Mouse (Mus musculus): Measurements from ENCODE around the gene Sqstm1. TPM values are rescaled to one million over a fixed set of nuclear protein-coding genes. Genes with fewer than 3 reads are reported as not detected.

The Sqstm1 gene
- 100 to 1,000 TPM; 486 to 498 TPM for total RNA-seq (2021)
- long read RNA-seq, transcript Sqstm1-201 (8 exons, 2,673 nt): minor isoform, 41 of 286 reads
- long read RNA-seq, transcript Sqstm1-202 (8 exons, 2,037 nt): major isoform, 203 of 286 reads
- long read RNA-seq, partial matches to known transcripts: 29 of 286 reads
- long read RNA-seq, other reads (novel, unspliced or antisense): 13 of 286 reads

DNA sequence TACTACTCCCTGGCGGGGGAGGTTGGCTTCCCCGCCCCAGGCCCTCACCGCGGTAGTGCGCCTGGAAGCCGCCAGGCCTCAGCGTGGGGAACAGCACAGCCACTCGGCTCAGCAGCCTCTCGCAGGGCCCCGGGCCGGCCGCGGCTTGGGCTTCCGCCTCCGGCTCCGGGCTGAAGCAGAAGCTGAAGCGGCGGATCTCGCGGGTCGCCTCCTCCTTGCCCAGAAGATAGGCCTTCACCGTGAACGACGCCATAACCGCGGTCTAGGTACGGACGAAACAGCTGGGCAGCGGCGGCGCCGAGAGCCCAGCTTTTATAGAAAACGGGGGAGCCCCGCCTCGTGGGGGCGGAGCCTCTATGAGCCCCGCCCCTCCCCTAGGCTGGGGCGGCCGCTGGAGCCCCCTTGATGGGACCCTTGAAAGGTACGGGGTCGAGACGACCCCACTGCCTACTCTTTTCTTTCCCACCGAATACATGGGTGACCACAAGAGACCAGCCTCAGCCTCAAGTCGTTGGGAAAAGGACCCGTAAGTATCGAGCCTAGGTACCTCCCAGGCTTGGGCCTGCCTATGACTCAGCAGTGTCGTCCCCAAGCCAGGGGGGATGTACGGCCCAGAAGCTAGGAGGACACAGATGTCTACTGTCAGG lies at the start of gene Sqstm1, which contains the start of gene Mgat4b:
Sqstm1 (minus strand) TSS at position 323 of the 647 bp plus-strand sequence.
Mgat4b (plus strand) TSS at position 386 of the 647 bp plus-strand sequence.
- DNase-seq (ENCODE audit: low spot score in 2 of 2): peak; percentile 78 to 87

DNA sequence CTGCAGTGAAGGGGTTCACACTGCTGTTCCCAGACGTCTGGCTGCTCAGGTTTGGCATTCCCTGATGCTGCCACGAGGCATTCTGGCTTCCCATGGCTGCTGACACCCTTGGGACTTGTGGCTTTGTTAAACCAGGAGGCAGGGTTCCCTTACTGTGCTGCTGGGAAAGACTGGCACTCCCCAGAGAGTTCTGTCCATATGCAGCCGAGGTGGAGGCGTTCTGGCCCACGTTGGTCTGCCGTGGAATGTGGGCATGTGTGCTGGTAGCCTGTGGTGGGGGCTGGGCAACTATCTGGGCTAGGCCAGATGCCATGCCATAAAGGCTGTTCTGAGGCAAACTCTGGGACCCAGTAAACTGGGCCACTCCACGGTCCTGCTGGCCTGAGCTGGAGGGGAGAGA lies 47.7 kb upstream of the Sqstm1 start:
- peak; percentile 62 to 75 for DNase-seq (ENCODE audit: low spot score in 2 of 2)

DNA sequence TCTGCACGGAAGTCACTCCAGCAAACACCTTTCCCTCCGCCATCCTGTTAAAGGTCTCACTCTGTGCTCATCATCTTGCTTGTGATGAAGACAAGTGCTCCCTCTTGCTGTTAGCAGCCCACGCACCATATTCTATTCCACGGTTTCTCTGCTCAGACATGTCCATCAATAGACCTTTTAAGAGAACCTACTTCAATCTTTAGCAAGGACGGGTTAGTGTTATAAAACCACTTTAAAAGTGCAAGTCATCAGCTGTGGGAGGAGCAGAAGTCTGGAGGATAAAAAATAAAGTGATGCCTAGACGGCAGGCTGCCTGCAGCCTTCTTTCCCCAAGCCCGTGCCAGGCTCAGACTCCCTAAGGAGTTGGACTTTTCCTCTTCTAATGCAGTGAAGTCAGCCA lies 46.0 kb upstream of the Sqstm1 start:
- DNase-seq (ENCODE audit: low spot score in 2 of 2): peak in 1 of 2 experiments; percentile 54

DNA sequence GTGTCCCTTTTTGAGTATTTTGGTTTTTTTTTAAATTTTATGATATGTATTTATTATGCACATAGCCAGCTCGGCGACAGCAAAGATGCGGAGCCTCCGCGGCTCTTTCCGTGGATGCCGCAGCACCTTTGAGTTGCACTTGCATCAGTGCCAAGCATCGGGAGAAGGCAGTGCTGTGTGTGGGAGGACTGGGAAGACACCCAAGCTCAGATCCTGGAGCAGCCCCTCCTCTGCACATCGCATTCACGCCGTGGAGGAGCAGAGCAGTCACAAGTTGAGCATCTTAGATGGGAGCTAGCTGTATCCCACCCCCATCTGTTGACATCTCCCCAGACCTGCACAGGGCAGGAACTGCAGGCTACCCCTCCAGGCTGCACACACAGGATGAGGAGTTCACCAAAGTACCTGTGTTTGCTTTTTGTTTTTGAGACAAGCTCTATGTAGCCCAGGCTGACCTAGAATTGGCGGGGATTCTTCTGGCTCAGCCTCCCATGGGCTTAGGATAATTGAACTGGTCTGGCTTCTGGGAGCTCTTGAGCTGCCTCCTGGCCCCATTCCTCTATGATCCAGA lies 43.5 kb upstream of the Sqstm1 start:
- DNase-seq (ENCODE audit: low spot score in 2 of 2): peak; percentile 74 to 87

DNA sequence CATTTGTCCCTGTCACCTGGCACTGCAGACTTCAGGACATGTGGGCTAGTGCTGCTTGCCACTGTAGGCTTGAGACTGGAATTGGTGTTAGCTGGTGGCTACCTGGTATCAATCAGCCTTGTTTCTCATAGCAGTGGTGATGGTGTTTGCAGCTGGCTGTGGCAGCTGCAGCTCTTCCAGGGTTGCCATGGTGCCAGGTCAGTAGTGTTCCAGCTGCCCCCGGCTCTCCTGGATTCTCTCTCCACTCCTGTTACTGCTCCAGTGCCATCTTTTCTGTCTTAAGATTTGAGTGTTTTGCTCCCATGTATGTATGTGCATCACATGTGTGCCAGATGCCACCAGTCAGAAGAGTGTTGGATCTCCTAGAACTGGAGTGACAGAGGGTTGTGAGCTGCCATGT lies 42.8 kb upstream of the Sqstm1 start:
- DNase-seq (ENCODE audit: low spot score in 2 of 2): no peak

DNA sequence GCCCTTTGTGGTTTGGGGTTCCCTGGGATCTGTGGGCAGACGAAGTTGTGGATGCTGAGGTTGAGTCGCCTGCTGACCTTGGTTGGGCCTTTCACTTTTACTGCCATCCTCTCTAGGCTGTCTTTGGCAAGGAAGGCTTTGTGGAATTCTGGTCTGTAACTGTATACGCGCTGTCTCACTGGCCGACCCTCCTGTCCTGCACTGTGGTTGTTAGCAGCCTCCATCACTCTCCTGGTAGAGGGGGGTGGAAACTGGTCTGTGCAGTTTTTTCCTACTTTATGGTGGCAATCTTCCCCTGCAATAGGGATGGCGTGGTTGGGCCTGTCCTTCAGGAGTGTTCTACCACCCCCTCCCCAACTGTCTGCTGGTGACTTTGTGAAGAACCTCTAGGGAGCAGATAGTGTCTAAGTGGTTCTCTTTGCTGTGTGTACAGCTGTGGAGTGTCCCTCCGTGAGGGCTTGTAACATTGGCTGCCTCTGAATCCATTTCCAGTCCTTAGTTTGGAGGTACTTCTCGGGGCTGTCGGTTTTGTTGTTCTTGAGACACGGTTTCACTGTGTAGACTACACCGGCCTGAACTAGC lies 42.1 kb upstream of the Sqstm1 start:
- no peak for DNase-seq (ENCODE audit: low spot score in 2 of 2)

DNA sequence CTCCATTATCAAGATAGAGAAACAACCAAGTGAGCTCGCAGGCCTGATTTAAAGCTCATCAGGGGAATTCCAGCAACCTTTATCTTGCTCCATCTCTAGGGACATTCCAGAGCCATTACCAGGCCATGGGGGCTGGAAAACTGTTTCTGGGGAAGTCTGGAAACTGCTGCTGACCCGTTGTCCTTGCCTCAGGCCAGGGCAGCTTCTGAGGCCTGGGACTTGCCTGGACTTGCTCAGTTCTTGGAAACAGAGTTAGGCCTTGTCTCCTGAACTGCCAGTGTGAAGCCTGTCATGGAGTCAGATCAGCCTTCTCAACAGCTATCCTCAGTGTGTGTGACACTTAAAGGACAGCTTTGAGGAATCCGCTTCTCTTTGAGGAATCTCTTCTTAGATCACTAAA lies 41.5 kb upstream of the Sqstm1 start:
- DNase-seq (ENCODE audit: low spot score in 2 of 2): no peak

DNA sequence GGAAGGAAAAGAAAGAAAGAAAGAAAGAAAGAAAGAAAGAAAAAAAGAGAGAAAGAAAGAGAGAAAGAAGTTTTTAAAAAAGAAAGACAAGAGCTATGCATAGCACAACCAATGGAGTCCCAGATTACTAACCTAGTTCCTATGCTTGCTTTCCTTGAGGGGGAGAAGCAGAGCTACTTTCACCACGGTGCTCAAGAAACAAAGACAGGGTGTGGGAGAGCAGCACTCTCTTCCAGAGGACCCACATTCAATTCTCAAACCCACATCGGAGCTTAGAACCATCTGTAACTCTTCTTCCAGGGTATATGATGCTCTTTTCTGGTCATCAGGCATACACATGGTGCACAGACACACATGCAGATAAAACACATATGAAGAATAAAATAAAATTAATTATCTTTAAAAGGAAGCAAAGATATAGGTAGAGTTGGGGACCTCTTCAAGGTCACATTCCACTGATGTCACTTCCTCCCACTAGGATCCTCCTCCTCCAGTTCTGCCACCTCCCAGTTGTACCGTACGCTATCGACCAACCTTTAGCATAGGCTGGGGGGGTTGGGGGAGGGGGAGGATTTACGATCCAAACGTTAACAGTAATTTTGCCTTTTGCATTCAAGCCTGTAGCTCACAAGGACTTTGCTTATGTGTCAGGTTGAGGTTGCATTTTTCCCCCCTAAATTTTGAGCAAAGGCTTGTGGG lies 38.0 kb upstream of the Sqstm1 start:
- DNase-seq (ENCODE audit: low spot score in 2 of 2): no peak

DNA sequence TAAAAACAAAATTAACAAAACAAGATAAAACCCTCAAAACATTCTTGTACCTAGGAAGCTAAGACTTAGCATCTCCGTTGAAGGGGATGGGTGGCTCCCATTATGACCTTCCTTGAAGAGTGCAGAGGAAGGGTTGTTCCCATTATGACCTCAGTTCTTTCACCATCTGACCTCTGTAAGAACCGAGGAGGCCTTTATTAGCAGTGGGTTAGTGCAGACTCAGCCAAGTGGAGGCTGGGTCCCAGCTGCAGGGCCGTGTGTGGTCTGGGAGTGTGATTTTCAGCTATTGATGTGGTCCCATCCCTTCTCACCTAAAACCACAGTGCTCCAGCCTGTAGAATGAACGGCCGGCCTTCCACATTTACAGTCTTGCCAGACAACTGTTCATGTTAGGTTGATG lies 34.6 kb upstream of the Sqstm1 start:
- no peak for DNase-seq (ENCODE audit: low spot score in 2 of 2)

DNA sequence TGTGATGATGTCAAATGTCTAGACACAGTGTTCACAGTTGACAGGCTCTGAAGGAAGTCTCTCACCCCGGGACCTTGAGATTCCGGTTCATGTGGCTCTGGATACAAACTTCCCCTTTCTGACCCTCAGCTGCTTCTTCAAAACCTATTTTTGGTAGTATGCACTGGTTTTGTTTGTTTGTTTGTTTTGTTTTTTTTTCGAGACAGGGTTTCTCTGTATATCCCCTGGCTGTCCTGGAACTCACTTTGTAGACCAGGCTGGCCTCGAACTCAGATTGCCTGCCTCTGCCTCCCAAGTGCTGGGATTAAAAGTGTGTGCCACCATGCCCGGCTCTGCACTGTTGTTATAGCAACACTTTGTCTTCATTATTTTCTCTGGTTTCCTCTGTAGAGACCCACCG lies 33.3 kb upstream of the Sqstm1 start:
- DNase-seq (ENCODE audit: low spot score in 2 of 2): no peak

DNA sequence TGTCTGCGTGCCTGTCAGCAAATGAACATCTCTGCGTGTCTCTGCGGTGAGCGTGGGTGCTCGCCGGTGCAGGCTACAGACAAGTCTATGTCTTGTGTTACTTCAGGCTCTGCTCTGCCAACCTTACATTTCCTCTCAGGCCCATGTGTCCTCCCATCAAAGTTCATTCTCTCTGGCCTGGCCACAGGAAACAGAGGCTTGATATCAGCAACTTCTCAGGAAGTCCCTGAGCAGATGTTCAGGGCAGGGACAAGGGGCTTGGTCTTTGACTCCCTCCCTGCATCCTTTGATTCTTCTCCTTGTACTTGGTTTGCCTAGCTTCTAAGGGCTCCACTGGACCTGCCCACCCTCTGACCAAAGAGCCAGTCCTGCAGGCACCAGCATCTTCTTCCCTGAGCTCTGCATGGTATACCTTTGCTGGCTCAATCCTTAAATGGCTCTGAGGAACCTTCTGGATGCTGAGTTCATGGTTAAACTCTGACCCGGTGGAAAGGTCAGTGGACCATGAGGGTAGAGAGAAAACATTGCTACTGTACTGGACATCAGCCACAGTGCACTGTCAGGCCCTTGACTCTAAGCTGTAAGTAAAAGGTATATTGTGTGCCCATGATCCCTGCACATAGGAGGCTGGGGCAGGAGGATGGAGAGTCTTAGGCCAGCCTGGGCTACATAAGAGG lies 29.7 kb upstream of the Sqstm1 start:
- DNase-seq (ENCODE audit: low spot score in 2 of 2): no peak

DNA sequence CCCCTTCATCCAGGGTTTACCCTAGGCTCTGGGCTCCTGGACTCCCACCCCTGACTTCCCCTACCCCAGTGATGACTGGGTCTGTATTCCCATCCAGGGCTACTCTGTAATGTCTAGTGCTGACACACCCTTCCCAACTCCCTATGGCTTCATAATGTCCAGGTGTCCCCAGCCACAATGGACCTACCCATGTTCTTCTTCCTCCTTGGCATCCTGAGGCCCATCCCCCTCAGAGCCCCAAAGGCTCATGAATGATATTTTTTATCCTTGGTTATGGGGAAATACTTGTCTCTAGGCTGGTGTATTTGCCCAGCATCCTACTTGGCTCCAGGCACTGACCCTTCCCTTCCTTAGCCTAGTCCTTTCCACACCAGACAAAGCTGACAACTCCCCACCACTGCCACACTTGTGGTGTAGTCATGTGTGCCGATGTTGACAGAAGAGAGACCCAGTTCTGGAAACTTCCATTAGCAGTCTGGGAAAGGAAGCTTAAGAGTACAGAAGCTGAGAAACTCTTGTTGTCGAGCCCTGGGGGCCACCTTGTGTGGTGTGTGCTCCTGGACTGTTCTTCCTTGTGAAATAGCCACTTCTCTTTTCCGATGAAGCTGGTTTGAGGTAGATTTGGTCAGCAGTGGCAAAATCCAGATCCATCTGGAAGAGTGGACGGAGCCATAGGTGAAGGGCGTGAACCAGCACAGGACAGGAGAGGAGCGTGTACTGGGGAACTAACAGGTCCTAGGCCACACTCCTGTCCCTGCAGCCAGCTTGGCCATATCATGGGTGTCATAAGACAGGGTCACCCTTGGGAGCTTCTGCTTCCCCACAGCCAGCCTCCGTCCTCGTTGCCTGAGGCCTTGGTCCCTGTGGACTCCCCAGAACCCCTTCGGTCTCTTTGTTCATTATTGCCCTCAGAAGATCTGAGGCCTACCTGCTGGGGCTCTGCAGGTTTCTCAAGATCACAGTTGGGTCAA lies 28.5 kb upstream of the Sqstm1 start:
- no peak for DNase-seq (ENCODE audit: low spot score in 2 of 2)

DNA sequence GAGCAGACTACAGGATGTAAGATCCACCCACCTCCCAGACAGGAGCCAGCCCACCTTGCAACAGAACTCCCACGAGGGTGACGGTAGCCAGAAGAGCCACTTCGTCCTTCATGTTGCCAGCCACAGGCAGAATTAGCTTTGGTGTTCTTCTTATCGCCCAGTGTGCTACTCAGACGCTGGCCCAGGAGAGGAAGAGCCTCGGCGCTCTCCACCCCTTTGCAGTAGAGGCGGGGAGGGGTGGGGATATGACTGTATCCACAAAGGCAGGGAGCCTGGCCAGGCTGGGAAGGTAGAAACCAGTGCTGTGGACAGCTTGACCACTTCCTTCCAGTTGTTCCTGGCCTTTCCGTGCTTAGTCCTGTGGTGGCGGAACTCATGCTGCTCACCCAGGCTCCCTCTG lies 27.7 kb upstream of the Sqstm1 start, which contains the start of gene Ltc4s:
Ltc4s (minus strand) TSS at position 293 of the 400 bp plus-strand sequence.
- no peak for DNase-seq (ENCODE audit: low spot score in 2 of 2)

DNA sequence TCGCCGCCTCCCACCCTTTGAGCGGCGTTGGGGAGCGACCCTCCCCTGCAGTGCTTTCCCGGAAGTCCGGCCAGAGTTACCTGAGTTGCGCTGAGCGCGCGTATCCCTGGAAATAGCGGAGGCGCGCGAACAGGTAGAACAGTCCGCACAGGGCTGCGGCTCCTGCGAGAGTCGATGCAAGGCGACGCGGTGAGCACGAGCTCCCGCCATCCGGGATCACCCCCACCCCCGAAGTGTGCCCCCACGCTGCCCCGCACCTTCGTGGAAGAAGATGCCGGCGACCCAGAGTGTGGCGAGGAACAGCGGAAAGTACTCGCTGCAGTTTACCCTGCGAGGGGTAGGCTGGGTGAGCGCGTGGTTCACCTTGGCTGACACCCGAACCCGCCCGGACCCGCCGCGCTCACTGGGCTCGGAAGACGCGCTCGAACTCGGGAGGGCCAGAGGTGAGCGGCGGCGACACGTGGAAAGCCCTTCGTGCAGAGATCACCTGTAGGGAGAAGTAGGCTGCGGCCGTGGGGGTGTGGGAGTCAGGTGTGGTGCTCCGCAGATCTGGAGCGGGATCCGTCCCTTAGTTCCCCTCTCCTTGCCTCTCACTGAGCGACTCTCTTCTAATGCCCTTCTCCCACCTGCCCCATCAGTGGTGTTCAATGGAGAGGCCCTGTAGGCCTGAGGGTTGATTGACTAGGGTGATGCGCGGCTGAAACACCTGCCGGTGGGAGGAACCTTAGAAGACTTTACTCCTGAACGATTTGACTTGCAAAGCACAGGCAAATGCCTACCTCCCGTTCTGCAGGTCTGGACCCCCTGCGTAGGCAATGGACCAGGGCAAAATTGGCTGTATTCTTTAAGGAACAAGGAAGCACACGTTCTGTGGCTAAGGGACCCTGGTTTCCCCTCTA lies 26.6 kb upstream of the Sqstm1 start:
- no peak for DNase-seq (ENCODE audit: low spot score in 2 of 2)

DNA sequence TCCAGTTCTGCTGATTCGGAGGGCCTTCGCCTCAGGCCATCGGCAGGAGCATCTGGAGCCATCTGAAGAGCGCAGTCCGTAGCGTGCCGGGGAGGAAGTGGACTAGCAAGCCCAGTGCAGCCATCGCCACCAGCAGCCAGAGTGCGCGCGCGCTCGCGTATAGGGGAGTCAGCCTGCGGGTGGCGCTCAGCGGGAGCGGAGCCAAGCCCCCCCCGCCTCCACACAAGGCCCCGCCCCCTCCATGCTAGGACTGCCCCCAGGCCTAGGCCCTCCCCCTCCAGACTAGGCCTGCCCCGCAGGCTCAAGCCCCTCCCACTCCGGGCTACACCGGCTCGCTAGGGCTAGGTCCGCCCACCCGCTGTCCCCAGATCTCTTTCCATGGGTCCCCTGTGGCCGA lies 25.9 kb upstream of the Sqstm1 start:
- peak; percentile 58 to 84 for DNase-seq (ENCODE audit: low spot score in 2 of 2)

DNA sequence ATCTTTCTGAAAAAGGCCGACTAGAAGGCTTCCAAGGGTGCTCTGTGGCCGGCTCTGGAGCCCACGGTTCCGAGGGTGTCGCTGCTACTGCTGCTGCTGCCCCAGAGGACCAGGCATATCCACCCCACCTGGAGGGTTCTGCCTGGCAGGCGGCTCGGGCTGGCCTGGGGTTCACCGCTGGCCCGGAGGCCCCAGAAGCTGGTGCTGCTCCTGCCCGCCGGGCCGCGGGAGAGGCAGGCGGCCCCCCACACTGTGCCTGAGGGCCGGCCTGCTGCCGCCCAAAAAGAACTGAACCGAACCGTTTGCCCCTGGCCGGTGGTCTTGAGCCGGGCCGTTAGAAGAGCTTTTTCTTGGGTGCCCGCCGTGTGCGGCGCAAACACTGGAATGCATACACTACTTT lies 24.0 kb upstream of the Sqstm1 start:
- DNase-seq (ENCODE audit: low spot score in 2 of 2): no peak

DNA sequence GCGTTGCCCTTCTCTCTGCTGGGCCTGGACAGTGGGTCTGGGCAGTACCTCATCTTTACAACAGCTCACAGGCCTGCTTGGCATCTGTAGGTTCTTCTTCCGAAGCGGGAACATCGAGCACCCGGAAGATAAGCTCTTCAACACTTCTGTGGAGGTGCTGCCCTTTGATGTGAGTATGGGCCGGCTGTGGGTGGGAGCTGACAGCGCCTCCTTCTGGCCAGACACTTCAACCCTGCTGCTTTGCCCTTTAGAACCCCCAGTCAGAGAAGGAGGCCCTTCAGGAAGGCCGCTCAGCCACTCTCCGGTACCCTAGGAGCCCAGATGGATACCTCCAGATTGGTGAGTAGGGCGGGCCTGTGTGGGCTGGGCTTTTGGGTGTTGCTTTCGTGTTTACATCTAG lies 23.4 kb upstream of the Sqstm1 start:
- DNase-seq (ENCODE audit: low spot score in 2 of 2): no peak

DNA sequence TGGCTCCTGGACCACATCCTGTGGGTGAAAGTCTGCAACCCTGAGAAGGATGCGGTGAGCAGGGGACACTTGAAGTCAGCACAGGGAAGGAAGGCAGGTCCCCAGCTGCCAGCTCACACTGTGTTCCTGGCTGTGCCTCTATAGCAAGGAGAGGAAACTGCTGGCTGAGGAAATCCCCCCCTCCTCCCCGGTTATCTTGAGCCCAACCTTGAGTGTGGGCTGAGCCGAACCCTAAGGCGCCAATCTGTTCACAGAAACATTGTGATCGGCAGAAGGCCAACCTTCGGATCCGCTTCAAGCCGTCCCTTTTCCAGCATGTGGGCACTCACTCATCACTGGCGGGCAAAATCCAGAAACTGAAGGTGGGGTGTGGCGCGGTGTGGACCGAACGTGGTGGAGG lies 22.4 kb upstream of the Sqstm1 start:
- DNase-seq (ENCODE audit: low spot score in 2 of 2): peak in 1 of 2 experiments; percentile 59

DNA sequence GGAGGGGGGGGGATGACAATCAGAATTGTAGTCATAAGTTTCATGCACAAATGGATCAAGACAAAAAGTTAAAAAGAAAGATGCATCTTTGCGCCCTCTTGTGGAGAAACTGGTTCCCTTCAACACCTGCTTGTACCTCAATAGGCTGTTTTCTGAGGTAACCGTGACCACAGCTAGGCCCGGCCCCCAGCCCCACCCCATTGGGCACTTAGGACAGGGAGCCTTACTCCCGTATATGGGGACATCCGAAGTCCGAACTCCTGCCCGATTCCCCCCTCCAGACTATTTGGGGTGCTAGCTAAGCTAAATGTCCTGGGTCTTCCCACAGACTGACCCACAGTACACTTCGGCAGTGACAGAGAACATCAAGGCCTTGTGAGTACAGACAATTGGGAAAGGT lies 20.8 kb upstream of the Sqstm1 start:
- DNase-seq (ENCODE audit: low spot score in 2 of 2): peak in 1 of 2 experiments; percentile 79
